Mouse (Mus musculus): ENCODE results near the gene Prdx6. TPM values are rescaled to one million over a fixed set of nuclear protein-coding genes. Genes with fewer than 3 reads are reported as not detected.

Gene Prdx6
- polyA plus RNA-seq, 1 experiment from 2014 or later = 799 TPM

- WGBS = 93% methylated on average over 8 of the region's 8 CpGs
These were observed 12.6 kb upstream of the Prdx6 start for GRCm38 (mm10) chr1:161263584-161263983.

GRCm38 (mm10) chr1:161262542-161262941, 11.5 kb upstream of the Prdx6 start:
- no peaks in the 10 kb centered on the region for H3K9me3 ChIP-seq (replicated peaks)
- H3K27ac ChIP-seq = no peak overlapping the region
- no peaks in the 10 kb centered on the region for H3K27me3 ChIP-seq (ENCODE audit: low read depth, poor library complexity, severe bottlenecking)
- WGBS = 80% methylated on average over 2 of the region's 2 CpGs
- no peak overlapping the region for H3K4me3 ChIP-seq
- no peak for DNase-seq (ENCODE audit: low spot score)
- no peaks in the 10 kb centered on the region for H3K36me3 ChIP-seq
- H3K4me1 ChIP-seq = no peaks in the 10 kb centered on the region

More at GRCm38 (mm10) chr1:161263584-161263983, 12.6 kb upstream of the Prdx6 start:
- Histone ChIP-seq H3K27ac (no peak overlapping the region), H3K27me3 (ENCODE audit: low read depth, poor library complexity, severe bottlenecking) (no peaks in the 10 kb centered on the region), H3K4me1 (no peaks in the 10 kb centered on the region), H3K9me3 (replicated peaks) (no peaks in the 10 kb centered on the region), H3K4me3 (no peak overlapping the region), H3K36me3 (no peaks in the 10 kb centered on the region)
- DNase-seq (ENCODE audit: low spot score) = no peak

GRCm38 (mm10) chr1:161260761-161261160, 9.7 kb upstream of the Prdx6 start:
- H3K36me3 ChIP-seq = no peaks in the 10 kb centered on the region
- H3K4me3 ChIP-seq = no peak overlapping the region
- H3K27me3 ChIP-seq (ENCODE audit: low read depth, poor library complexity, severe bottlenecking) = no peaks in the 10 kb centered on the region
- no peaks in the 10 kb centered on the region for H3K4me1 ChIP-seq
- no peaks in the 10 kb centered on the region for H3K9me3 ChIP-seq (replicated peaks)
- H3K27ac ChIP-seq = no peak overlapping the region
- no peak for DNase-seq (ENCODE audit: low spot score)
- WGBS = 62% methylated on average over 2 of the region's 2 CpGs

GRCm38 (mm10) chr1:161259142-161259541, 8.1 kb upstream of the Prdx6 start:
- WGBS = 76% methylated on average over 5 of the region's 6 CpGs
- Histone ChIP-seq H3K4me3 (no peak overlapping the region), H3K9me3 (replicated peaks) (no peaks in the 10 kb centered on the region), H3K27me3 (ENCODE audit: low read depth, poor library complexity, severe bottlenecking) (no peaks in the 10 kb centered on the region), H3K4me1 (no peaks in the 10 kb centered on the region), H3K36me3 (no peaks in the 10 kb centered on the region), H3K27ac (no peak overlapping the region)
- DNase-seq (ENCODE audit: low spot score) = no peak

GRCm38 (mm10) chr1:161258331-161258730, 7.3 kb upstream of the Prdx6 start:
- no peak for DNase-seq (ENCODE audit: low spot score)
- Histone ChIP-seq H3K36me3 (no peaks in the 10 kb centered on the region), H3K4me1 (no peaks in the 10 kb centered on the region), H3K4me3 (no peak overlapping the region), H3K27me3 (ENCODE audit: low read depth, poor library complexity, severe bottlenecking) (no peaks in the 10 kb centered on the region), H3K27ac (no peak overlapping the region), H3K9me3 (replicated peaks) (no peaks in the 10 kb centered on the region)
- 96% methylated on average over 2 of the region's 2 CpGs for WGBS

GRCm38 (mm10) chr1:161256918-161257317, 5.9 kb upstream of the Prdx6 start:
- 72% methylated on average over 7 of the region's 7 CpGs for WGBS
- Histone ChIP-seq H3K4me3 (no peak overlapping the region), H3K9me3 (replicated peaks) (no peaks in the 10 kb centered on the region), H3K27ac (no peak overlapping the region), H3K27me3 (ENCODE audit: low read depth, poor library complexity, severe bottlenecking) (no peaks in the 10 kb centered on the region), H3K4me1 (peaks cover 2% of the 10 kb centered on the region), H3K36me3 (no peaks in the 10 kb centered on the region)
- DNase-seq (ENCODE audit: low spot score) = no peak

- no peak for DNase-seq (ENCODE audit: low spot score)
- Histone ChIP-seq H3K27me3 (ENCODE audit: low read depth, poor library complexity, severe bottlenecking) (no peaks in the 10 kb centered on the region), H3K4me3 (no peak overlapping the region), H3K36me3 (no peaks in the 10 kb centered on the region; the same call in 1 of the 2 replicates), H3K4me1 (peaks cover 15% of the 10 kb centered on the region), H3K9me3 (replicated peaks) (no peaks in the 10 kb centered on the region), H3K27ac (no peak overlapping the region)
- WGBS = 89% methylated on average over 1 of the region's 1 CpGs
These were observed 3.3 kb upstream of the Prdx6 start for GRCm38 (mm10) chr1:161254361-161254760.

- Histone ChIP-seq H3K27ac (no peak overlapping the region), H3K36me3 (peaks cover 4% of the 10 kb centered on the region), H3K9me3 (replicated peaks) (no peaks in the 10 kb centered on the region), H3K27me3 (ENCODE audit: low read depth, poor library complexity, severe bottlenecking) (no peaks in the 10 kb centered on the region), H3K4me3 (no peak overlapping the region), H3K4me1 (peaks cover 29% of the 10 kb centered on the region)
- DNase-seq (ENCODE audit: low spot score) = no peak
- 86% methylated on average over 3 of the region's 3 CpGs for WGBS
These were observed 1.9 kb upstream of the Prdx6 start for GRCm38 (mm10) chr1:161252901-161253300.

- Histone ChIP-seq H3K4me3 (no peak overlapping the region), H3K27ac (no peak overlapping the region)
- WGBS = 84% methylated on average over 9 of the region's 9 CpGs
These were observed 1.3 kb upstream of the Prdx6 start for GRCm38 (mm10) chr1:161252365-161252764.

GRCm38 (mm10) chr1:161251417-161252265, 622 bp upstream of the Prdx6 start:
- Histone ChIP-seq H3K36me3 (peaks cover 16% of the 10 kb centered on the region), H3K27ac (peak overlapping the region; percentile 93), H3K4me1 (peaks cover 33% of the 10 kb centered on the region), H3K4me3 (peak overlapping the region; percentile 75), H3K9me3 (replicated peaks) (no peaks in the 10 kb centered on the region), H3K27me3 (ENCODE audit: low read depth, poor library complexity, severe bottlenecking) (no peaks in the 10 kb centered on the region)
- no peak for DNase-seq (ENCODE audit: low spot score)
- 61% methylated on average over 9 of the region's 9 CpGs for WGBS

More at GRCm38 (mm10) chr1:161252365-161252764, 1.3 kb upstream of the Prdx6 start:
- Histone ChIP-seq H3K9me3 (replicated peaks) (no peaks in the 10 kb centered on the region), H3K36me3 (peaks cover 8% of the 10 kb centered on the region), H3K4me1 (peaks cover 33% of the 10 kb centered on the region), H3K27me3 (ENCODE audit: low read depth, poor library complexity, severe bottlenecking) (no peaks in the 10 kb centered on the region)
- DNase-seq (ENCODE audit: low spot score) = no peak

- DNase-seq (ENCODE audit: low spot score) = peak; percentile 65
- WGBS = 3% methylated on average over 15 of the region's 15 CpGs
- Histone ChIP-seq H3K27ac (peak overlapping the region; percentile 93), H3K27me3 (ENCODE audit: low read depth, poor library complexity, severe bottlenecking) (no peaks in the 10 kb centered on the region), H3K4me3 (peak overlapping the region; percentile 75), H3K36me3 (peaks cover 31% of the 10 kb centered on the region), H3K9me3 (replicated peaks) (no peaks in the 10 kb centered on the region), H3K4me1 (peaks cover 33% of the 10 kb centered on the region)
These were observed 902 bp downstream of the Prdx6 start for GRCm38 (mm10) chr1:161250031-161250603.

- Histone ChIP-seq H3K36me3 (peaks cover 38% of the 10 kb centered on the region), H3K9me3 (replicated peaks) (no peaks in the 10 kb centered on the region), H3K27ac (peak overlapping the region; percentile 93), H3K4me3 (peak overlapping the region; percentile 75), H3K27me3 (ENCODE audit: low read depth, poor library complexity, severe bottlenecking) (no peaks in the 10 kb centered on the region), H3K4me1 (peaks cover 33% of the 10 kb centered on the region)
- no peak for DNase-seq (ENCODE audit: low spot score)
- 55% methylated on average over 6 of the region's 6 CpGs for WGBS
These were observed 1.6 kb downstream of the Prdx6 start for GRCm38 (mm10) chr1:161249442-161249841.

- no peaks in the 10 kb centered on the region for H3K9me3 ChIP-seq (replicated peaks)
- H3K36me3 ChIP-seq = peaks cover 45% of the 10 kb centered on the region
- H3K27ac ChIP-seq = peak overlapping the region; percentile 93; the same call in 1 of the 2 replicates
- peak overlapping the region; percentile 75 for H3K4me3 ChIP-seq
- DNase-seq (ENCODE audit: low spot score) = no peak
- WGBS = 76% methylated on average over 7 of the region's 7 CpGs
- peaks cover 33% of the 10 kb centered on the region for H3K4me1 ChIP-seq
- H3K27me3 ChIP-seq (ENCODE audit: low read depth, poor library complexity, severe bottlenecking) = no peaks in the 10 kb centered on the region
These were observed 2.3 kb downstream of the Prdx6 start for GRCm38 (mm10) chr1:161248685-161249084.

Measured in limb, embryonic 10.5 days (tissue).